Mouse (Mus musculus) limb, embryonic 11.5 days (tissue): ENCODE results near the gene Rab40c. TPM values are rescaled to one million over a fixed set of nuclear protein-coding genes. Genes with fewer than 3 reads are reported as not detected.

Experiments
- ATAC-seq: fragments of 200-750 bp; cut with Nextera tagmentation; 2 replicates; pipeline ENCODE4 v1.8.0; 2017; ENCODE audit warnings: low read depth; ENCODE audit not compliant: insufficient number of reproducible peaks, low FRiP score, low TSS enrichment
- DNase-seq: peaks from one replicate; pipeline ENCODE4 v3.0.0-alpha.2; 2015; ENCODE audit warnings: low spot score
- H3K27ac ChIP-seq: fragments of 300-500 bp; sonication (generic); replicated peaks from 2 replicates; pipeline ENCODE4 v1.5.1; 2014; ENCODE audit warnings: low read depth, mild to moderate bottlenecking, low read length
- H3K27me3 ChIP-seq: fragments of 300-500 bp; sonication (generic); 2 replicates; pipeline ENCODE4 v1.6.1; 2014; ENCODE audit warnings: mild to moderate bottlenecking, low read length, mixed read lengths; ENCODE audit not compliant: control insufficient read depth, insufficient read depth
- H3K36me3 ChIP-seq: fragments of 300-500 bp; sonication (generic); 2 replicates; pipeline ENCODE4 v1.6.1; 2014; ENCODE audit warnings: mild to moderate bottlenecking, low read length, moderate library complexity, mixed read lengths; ENCODE audit not compliant: control insufficient read depth, insufficient read depth
- H3K4me1 ChIP-seq: fragments of 300-500 bp; sonication (generic); 2 replicates; pipeline ENCODE4 v1.6.1; 2014; ENCODE audit warnings: low read length, mixed read lengths; ENCODE audit not compliant: control insufficient read depth, insufficient read depth
- H3K4me2 ChIP-seq: fragments of 300-500 bp; sonication (generic); 2 replicates; pipeline ENCODE4 v1.6.1; 2014; ENCODE audit warnings: low read depth, mild to moderate bottlenecking, moderate library complexity; ENCODE audit not compliant: severe bottlenecking
- H3K4me3 ChIP-seq: fragments of 300-500 bp; sonication (generic); 2 replicates; pipeline ENCODE4 v1.5.1; 2014; ENCODE audit warnings: low read depth, low read length
- H3K9ac ChIP-seq: fragments of 300-500 bp; sonication (generic); 2 replicates; pipeline ENCODE4 v1.6.1; 2014; ENCODE audit warnings: mild to moderate bottlenecking, low read length
- H3K9me3 ChIP-seq: fragments of 300-500 bp; sonication (generic); 2 replicates; pipeline ENCODE4 v1.6.1; 2016; ENCODE audit warnings: low read length; ENCODE audit not compliant: control insufficient read depth
- WGBS: fragments of 180-500 bp; shearing (Covaris S2); extraction: QIAGEN DNeasy Blood & Tissue Kit; methylation state at CpG from one replicate; pipeline ENCODE4 v1.1.7; 2014; 5-methylcytosine and 5-hydroxymethylcytosine counted together
- polyA plus RNA-seq: library from polyadenylated mRNA; unstranded; fragments of >200 nt; fragmentation: Nextera tagmentation; extraction: Ambion mirVana; gene quantifications from 2 replicates; pipeline ENCODE4 v1.2.1, GENCODE M21; 2014

Gene Rab40c
- polyA plus RNA-seq, 1 experiment from 2014 or later, result 19.7 TPM

DNA sequence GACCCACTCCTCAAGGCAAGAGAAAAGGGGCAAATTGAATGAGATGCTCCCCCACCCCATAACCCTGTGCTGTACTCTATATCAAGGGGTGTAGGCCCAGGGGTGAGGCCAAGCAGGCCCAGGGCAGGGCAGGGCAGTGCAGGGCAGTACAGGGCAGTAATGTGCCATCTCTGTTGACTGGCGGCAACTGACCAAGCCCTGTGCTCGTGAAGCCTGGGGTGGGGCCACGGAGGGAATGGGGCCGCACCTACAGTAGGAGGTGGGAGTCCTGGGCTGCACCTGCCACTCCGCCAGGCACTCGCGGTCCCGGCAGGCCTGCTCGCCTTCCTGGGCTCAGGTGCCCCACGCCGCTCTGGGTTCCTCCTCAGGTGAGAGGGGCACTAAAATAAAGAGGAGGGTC lies 54.2 kb downstream of the Rab40c start:
- 90% methylated on average over 11 of the region's 11 CpGs for WGBS
- H3K36me3 ChIP-seq, result no peaks in the 10 kb centered on the region
- no peaks in the 10 kb centered on the region for H3K27me3 ChIP-seq
- no peak overlapping the region for H3K4me3 ChIP-seq
- H3K4me1 ChIP-seq, result peaks cover 16% of the 10 kb centered on the region
- ATAC-seq (no peak), DNase-seq (no peak)
- no peak overlapping the region for H3K27ac ChIP-seq
- H3K9ac ChIP-seq, result no peak overlapping the region
- no peaks in the 10 kb centered on the region for H3K9me3 ChIP-seq
- H3K4me2 ChIP-seq, result no peak overlapping the region

DNA sequence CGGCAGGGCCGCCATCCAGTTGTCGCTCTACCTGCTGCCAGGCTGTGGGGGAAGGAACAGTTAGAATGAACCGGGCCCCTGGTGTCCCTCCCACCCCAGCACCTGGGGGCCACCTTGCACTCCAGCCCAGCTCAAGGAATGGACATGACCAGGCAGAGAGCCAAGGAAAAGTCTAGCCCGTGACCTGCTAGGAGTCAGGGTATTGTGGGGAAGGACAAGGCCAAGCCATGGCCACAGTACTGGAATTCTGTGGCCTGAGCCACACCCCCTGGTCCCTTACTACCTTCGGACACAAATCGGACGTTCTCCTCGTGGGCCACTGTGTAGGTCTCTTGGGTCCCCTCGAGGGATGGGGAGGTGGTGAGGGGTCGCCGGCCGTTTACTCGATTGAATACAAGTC lies 55.2 kb downstream of the Rab40c start:
- WGBS, result 91% methylated on average over 14 of the region's 14 CpGs

DNA sequence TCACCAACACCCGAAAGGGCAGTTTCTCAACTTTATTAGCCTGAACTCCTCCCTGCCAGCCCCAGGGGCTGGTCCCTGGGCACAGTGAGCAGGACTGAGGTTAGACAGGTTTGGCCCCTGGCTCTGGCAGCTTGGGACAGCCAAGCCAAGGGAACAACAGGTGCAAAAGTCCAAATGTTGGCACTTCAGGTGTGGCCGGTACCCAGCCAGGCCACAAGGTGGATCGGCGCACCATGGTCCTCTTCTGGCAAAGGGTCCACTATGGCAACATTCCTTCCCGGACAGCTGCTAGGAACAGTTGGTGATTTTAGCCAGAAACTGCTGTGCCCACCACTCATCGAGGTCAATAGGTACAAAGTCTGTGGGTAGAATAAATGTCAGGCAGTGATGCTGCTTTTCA lies 55.8 kb downstream of the Rab40c start:
- Histone ChIP-seq H3K9ac (no peak overlapping the region), H3K36me3 (no peaks in the 10 kb centered on the region; the same call in 1 of the 2 replicates), H3K4me3 (no peak overlapping the region), H3K4me2 (no peak overlapping the region), H3K4me1 (peaks cover 16% of the 10 kb centered on the region), H3K9me3 (no peaks in the 10 kb centered on the region), H3K27ac (no peak overlapping the region), H3K27me3 (no peaks in the 10 kb centered on the region)
- ATAC-seq (no peak), DNase-seq (no peak)
- WGBS, result 92% methylated on average over 6 of the region's 6 CpGs

More for the DNA sequence above, 55.2 kb downstream of the Rab40c start:
- H3K36me3 ChIP-seq, result no peaks in the 10 kb centered on the region
- no peak overlapping the region for H3K9ac ChIP-seq
- H3K27ac ChIP-seq, result no peak overlapping the region
- no peak overlapping the region for H3K4me3 ChIP-seq
- H3K27me3 ChIP-seq, result no peaks in the 10 kb centered on the region
- peaks cover 16% of the 10 kb centered on the region for H3K4me1 ChIP-seq
- no peak overlapping the region for H3K4me2 ChIP-seq
- H3K9me3 ChIP-seq, result no peaks in the 10 kb centered on the region
- ATAC-seq (no peak), DNase-seq (no peak)

DNA sequence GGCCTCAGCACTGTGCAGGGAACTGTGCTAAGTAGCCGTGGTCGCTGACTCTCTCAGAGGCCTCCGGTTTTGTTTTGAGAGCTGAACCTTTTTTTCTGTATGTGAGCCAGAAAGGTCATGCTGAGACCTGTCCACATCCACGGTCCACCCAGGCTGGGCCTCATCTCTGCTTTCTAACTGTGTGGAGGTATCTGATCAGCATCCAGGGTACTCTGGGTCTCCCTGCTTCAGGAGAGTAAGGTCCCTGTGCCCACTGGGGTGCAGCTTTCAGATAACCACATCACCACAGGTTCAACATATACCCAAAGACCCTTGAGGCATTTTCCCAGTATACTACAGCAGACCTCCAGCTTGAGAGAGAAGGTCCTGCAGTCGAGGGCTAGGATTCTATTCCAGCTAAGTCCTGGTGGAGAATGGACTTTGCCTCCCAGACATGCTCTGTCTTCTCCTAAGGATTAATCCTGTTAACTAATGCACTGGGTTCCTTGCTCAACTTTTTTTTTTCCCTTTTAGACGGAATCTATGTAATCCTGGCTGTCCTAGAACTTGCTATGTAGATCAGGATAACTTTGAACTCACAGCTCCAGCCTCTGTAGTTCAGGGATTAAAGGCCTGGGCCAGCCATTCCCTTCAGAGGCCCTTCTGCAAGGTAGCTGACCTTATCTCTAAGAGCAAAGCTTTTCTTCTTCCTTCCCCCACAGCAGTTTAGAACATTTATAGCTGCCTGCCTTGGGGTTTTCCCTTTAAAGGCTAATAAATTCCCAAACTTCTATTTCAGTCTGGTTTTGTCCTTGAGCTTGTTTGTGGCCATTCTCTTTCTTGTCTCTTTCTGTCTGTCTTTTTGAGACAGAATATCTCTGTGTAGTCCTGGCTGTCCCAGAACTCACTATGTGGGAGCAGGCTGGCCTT lies 57.6 kb downstream of the Rab40c start:
- H3K27me3 ChIP-seq, result no peaks in the 10 kb centered on the region
- H3K36me3 ChIP-seq, result no peaks in the 10 kb centered on the region; the same call in 1 of the 2 replicates
- DNase-seq (no peak), ATAC-seq (no peak)
- H3K4me3 ChIP-seq, result peak overlapping the region; percentile 64
- WGBS, result 18% methylated on average over 6 of the region's 6 CpGs
- peaks cover 10% of the 10 kb centered on the region for H3K4me1 ChIP-seq
- H3K9me3 ChIP-seq, result no peaks in the 10 kb centered on the region
- peak overlapping the region; percentile 85 for H3K9ac ChIP-seq
- H3K4me2 ChIP-seq, result peak overlapping the region; percentile 92
- H3K27ac ChIP-seq, result peak overlapping the region; percentile 75; the same call in 1 of the 2 replicates

DNA sequence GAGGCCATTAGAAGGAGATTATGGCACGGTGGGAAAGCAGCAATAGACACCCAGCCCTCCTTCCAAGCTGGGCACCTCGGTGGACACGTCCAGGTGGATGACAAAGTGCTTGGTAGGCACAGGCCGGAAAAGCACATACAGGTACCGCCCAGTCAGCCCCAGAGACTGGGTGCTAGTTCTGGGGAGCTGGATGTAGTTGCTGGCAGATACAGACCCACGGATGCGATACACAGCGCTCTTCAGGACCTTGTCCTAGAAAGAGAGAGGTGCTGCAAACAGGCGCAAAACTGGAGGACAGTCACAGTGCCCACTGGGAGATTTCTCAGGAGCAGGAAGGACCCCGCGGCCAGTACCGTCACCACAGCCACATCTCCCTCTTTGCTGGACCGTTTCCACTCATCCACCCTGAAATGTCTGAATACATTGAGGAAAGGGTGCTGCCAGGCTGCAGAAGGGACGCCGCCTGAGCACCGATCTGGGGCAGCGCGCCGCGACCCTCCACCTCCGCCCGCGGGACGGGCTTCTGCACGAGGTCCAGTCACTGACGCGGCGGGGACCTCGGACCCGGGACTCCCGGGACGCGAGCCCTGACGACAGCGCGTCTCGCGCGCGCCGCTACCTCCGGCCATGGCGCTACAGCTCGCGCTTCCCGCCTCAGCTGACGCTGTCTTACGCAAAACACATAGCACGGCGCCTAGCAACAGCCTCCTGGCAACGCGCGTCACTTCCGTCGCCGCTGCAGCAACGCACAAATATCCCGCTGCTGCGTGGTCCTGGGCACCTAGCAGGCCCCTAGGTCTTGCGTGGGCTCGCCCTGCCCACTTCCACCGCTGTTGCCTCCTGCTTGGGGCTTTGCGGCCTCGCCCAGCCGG lies 58.5 kb downstream of the Rab40c start, which contains the start of gene Wdr90:
Gene Wdr90 (minus strand): TSS at position 670 of the 872 bp plus-strand sequence.
- Histone ChIP-seq H3K4me3 (peak within 1 kb of the TSS; percentile 64), H3K4me1 (peaks cover 10% of the 10 kb centered on the region), H3K27me3 (no peaks in the 10 kb centered on the region), H3K27ac (peak within 1 kb of the TSS; percentile 75), H3K36me3 (no peaks in the 10 kb centered on the region; the same call in 1 of the 2 replicates), H3K9me3 (no peaks in the 10 kb centered on the region), H3K9ac (peak within 1 kb of the TSS; percentile 85), H3K4me2 (peak within 1 kb of the TSS; percentile 92)
- 4% methylated on average over 61 of the region's 65 CpGs for WGBS
- DNase-seq (peak; percentile 90), ATAC-seq (peak; percentile 90)

DNA sequence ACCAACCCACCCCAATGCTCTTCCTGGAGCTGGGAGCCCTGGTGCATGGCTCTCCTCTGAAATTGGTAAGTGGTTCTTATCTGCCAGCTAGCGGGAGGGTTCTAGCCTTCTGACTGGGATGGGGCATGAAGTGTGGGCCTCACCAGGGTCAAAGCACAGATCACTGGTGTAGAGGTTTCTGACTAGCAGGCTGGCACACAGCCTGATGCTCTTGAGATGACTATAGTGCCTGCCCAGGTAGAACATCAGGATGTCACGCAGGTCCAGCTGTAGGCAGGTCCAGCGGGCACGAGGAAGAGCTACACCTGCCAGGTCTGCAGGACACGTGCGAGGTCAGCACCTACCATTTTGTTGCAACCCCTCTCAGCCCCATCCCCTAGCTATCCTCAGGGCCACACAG lies 59.3 kb downstream of the Rab40c start:
- Histone ChIP-seq H3K27me3 (no peaks in the 10 kb centered on the region), H3K27ac (no peak overlapping the region), H3K4me1 (peaks cover 10% of the 10 kb centered on the region), H3K36me3 (peaks cover 2% of the 10 kb centered on the region), H3K9ac (peak overlapping the region; percentile 85), H3K4me3 (0 out of 2 replicates have a peak overlapping the region, but pooled peaks have one; percentile 64), H3K4me2 (peak overlapping the region; percentile 92), H3K9me3 (no peaks in the 10 kb centered on the region)
- 95% methylated on average over 6 of the region's 6 CpGs for WGBS
- DNase-seq, result no peak
- ATAC-seq, result no peak

DNA sequence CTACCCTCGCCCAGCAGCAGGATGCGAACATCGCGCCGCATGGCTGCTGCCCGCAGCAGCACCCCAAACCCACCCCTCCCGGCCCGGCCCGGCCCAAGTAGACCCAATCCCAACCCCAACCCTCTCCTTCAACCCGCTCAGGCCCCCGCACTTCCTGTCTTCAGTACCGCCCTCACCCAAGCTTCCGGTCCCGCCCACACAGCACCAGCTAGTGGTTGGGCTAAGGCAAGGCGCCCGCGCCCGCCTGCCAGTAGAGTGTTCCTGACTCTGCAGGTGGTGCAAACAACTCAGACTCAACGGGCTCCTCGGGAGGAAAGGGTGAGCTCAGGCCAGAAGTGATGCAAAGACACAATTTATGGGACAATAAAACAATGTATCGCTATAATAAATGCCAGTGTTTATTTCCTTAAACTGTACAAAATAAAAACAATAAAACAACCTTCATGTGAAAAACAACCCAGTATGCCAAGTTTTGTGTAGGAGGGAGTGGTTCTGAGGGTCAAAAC lies 75.1 kb downstream of the Rab40c start, which contains the start of gene Rhot2:
Gene Rhot2 (minus strand): TSS at position 456 of the 506 bp plus-strand sequence.
- no peaks in the 10 kb centered on the region for H3K9me3 ChIP-seq
- WGBS, result under 1% methylated on average over 18 of the region's 21 CpGs
- no peaks in the 10 kb centered on the region for H3K27me3 ChIP-seq
- no peak within 1 kb of the TSS for H3K27ac ChIP-seq
- DNase-seq (peak; percentile 97), ATAC-seq (peak; percentile 87)
- H3K36me3 ChIP-seq, result peaks cover 21% of the 10 kb centered on the region
- peaks cover 8% of the 10 kb centered on the region for H3K4me1 ChIP-seq
- H3K4me2 ChIP-seq, result peak within 1 kb of the TSS; percentile 74
- peak within 1 kb of the TSS; percentile 87 for H3K4me3 ChIP-seq
- H3K9ac ChIP-seq, result peak within 1 kb of the TSS; percentile 80
